Mouse (Mus musculus): ENCODE data around the gene Olfr1131. TPM values are rescaled to one million over a fixed set of nuclear protein-coding genes. Genes with fewer than 3 reads are reported as not detected.

Gene Olfr1131
- not detected in 2 replicates for polyA plus RNA-seq (2021; fragmentation: Nextera tagmentation)
- long read RNA-seq, experiment 1: 0 reads
- long read RNA-seq, experiment 2: 0 reads

GRCm38 (mm10) chr2:87626804-87627203 lies at the start of gene Olfr1131:
Gene Olfr1131, plus strand, starts transcription at chr2:87627104.

GRCm38 (mm10) chr2:87605912-87606311 lies 21.0 kb upstream of the Olfr1131 start, which contains the start of gene Olfr1130:
Gene Olfr1130, plus strand, starts transcription at chr2:87606212.

GRCm38 (mm10) chr2:87637435-87637834 lies 10.5 kb downstream of the Olfr1131 start, which contains the start of gene Olfr1132:
Gene Olfr1132, minus strand, starts transcription at chr2:87637535.

DNA sequence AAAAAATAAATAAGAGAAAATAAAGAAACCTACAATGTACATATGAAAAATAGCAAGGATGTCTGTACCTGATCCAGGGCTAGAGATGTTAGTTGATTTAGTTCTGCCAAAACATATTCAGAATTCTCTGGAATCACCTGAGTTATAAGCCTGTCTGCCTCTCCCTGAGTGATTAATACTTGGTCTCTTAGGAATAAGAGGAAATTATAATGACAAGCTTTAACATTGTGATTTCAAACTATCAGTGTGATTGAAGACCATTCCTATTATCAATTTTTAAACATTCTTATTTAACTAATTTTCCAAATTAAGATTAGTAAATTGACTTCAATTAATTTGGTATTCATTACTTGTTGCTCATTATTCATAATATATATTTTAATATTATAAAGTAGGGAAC lies 20.4 kb downstream of the Olfr1131 start, which contains the start of gene Olfr1133:
Olfr1133 (minus strand) TSS at position 101 of the 400 bp plus-strand sequence.

DNA sequence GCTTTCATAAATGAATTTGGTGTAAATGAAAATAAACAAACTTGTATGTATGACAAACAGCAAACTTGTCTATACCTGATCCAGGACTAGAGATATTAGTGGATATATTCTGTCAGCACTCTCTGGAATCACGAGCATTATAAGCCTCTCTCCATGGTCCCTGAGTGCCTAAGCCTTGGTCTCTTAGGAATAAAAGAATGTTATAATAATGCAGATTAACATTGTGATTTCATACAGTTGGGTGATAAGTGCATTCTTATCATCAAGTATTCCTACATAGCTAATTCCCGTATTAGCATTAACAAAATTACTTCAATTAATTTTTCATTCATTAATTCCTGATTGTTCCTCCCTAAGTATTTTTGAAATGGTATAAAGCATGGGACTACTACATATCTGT lies 31.5 kb downstream of the Olfr1131 start, which contains the start of gene Olfr1134:
Olfr1134 (minus strand) TSS at position 101 of the 400 bp plus-strand sequence.

DNA sequence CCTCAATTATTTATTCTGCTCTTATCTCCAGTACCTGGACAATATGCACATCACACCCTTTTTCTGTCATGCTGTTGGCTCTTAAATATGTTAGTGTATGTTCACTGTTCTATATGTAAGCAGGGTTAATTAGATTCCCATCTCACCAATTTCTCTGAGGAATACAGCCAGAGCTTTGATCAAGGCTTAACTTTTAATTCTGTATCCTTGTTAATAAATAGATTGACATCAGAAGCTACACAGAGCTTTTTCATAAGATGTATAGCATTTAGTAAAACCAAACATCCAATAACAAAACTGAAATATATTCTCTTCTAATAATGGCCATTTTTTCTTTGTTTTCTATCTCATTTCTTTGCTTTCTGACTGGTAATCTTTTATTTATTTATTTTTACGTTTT lies 46.7 kb downstream of the Olfr1131 start, which contains the start of gene Olfr1135:
Olfr1135 (minus strand) TSS at position 101 of the 400 bp plus-strand sequence.

Other genes starting within 250 kb of the Olfr1131 start
- gene Olfr1122, start 241.3 kb upstream of the Olfr1131 start, polyA plus RNA-seq (2021; fragmentation: Nextera tagmentation): not detected in 2 replicates
- not detected in 2 replicates for gene Olfr1123, start 210.5 kb upstream of the Olfr1131 start, polyA plus RNA-seq (2021; fragmentation: Nextera tagmentation)
- gene Olfr1124, start 196.8 kb upstream of the Olfr1131 start, polyA plus RNA-seq (2021; fragmentation: Nextera tagmentation): 0.09 and 0.18 TPM in 2 replicates
- gene Olfr1126, start 173.1 kb upstream of the Olfr1131 start, polyA plus RNA-seq (2021; fragmentation: Nextera tagmentation): not detected in 2 replicates
- not detected in 2 replicates for gene Pramel7, start 130.0 kb upstream of the Olfr1131 start, polyA plus RNA-seq (2021; fragmentation: Nextera tagmentation)
- not detected in 2 replicates for gene Pramel6, start 120.5 kb upstream of the Olfr1131 start, polyA plus RNA-seq (2021; fragmentation: Nextera tagmentation)
- gene Olfr153, start 95.3 kb upstream of the Olfr1131 start, polyA plus RNA-seq (2021; fragmentation: Nextera tagmentation): not detected in 2 replicates
- not detected in 2 replicates for gene Olfr1128, start 81.6 kb upstream of the Olfr1131 start, polyA plus RNA-seq (2021; fragmentation: Nextera tagmentation)
- not detected in 2 replicates for gene Olfr1129, start 53.2 kb upstream of the Olfr1131 start, polyA plus RNA-seq (2021; fragmentation: Nextera tagmentation)
- gene Olfr1130, start 20.9 kb upstream of the Olfr1131 start, polyA plus RNA-seq (2021; fragmentation: Nextera tagmentation): not detected in 2 replicates
- not detected in 2 replicates for gene Olfr1132, start 10.4 kb downstream of the Olfr1131 start, polyA plus RNA-seq (2021; fragmentation: Nextera tagmentation)
- not detected in 2 replicates for gene Olfr1133, start 20.3 kb downstream of the Olfr1131 start, polyA plus RNA-seq (2021; fragmentation: Nextera tagmentation)
- not detected in 2 replicates for gene Olfr1134, start 31.4 kb downstream of the Olfr1131 start, polyA plus RNA-seq (2021; fragmentation: Nextera tagmentation)
- gene Olfr1135, start 46.6 kb downstream of the Olfr1131 start, polyA plus RNA-seq (2021; fragmentation: Nextera tagmentation): not detected in 2 replicates
- gene Olfr1136, start 66.8 kb downstream of the Olfr1131 start, polyA plus RNA-seq (2021; fragmentation: Nextera tagmentation): not detected in 2 replicates
- gene Olfr1137, start 86.1 kb downstream of the Olfr1131 start, polyA plus RNA-seq (2021; fragmentation: Nextera tagmentation): not detected in 2 replicates
- not detected in 2 replicates for gene Olfr1138, start 112.9 kb downstream of the Olfr1131 start, polyA plus RNA-seq (2021; fragmentation: Nextera tagmentation)
- gene Olfr1140, start 116.6 kb downstream of the Olfr1131 start, polyA plus RNA-seq (2021; fragmentation: Nextera tagmentation): not detected in 2 replicates
- not detected in 2 replicates for gene Olfr1141, start 126.9 kb downstream of the Olfr1131 start, polyA plus RNA-seq (2021; fragmentation: Nextera tagmentation)
- gene Olfr152, start 152.4 kb downstream of the Olfr1131 start, polyA plus RNA-seq (2021; fragmentation: Nextera tagmentation): not detected in 2 replicates
- gene Olfr1143, start 173.5 kb downstream of the Olfr1131 start, polyA plus RNA-seq (2021; fragmentation: Nextera tagmentation): not detected in 2 replicates
- not detected in 2 replicates for gene Olfr1145, start 182.7 kb downstream of the Olfr1131 start, polyA plus RNA-seq (2021; fragmentation: Nextera tagmentation)
- gene Olfr1148, start 203.4 kb downstream of the Olfr1131 start, polyA plus RNA-seq (2021; fragmentation: Nextera tagmentation): not detected in 2 replicates
- gene Olfr1150-ps1, start 216.9 kb downstream of the Olfr1131 start, polyA plus RNA-seq (2021; fragmentation: Nextera tagmentation): not detected in 2 replicates
- not detected in 2 replicates for gene Olfr1151, start 228.8 kb downstream of the Olfr1131 start, polyA plus RNA-seq (2021; fragmentation: Nextera tagmentation)
- not detected in 2 replicates for gene Olfr1152, start 239.4 kb downstream of the Olfr1131 start, polyA plus RNA-seq (2021; fragmentation: Nextera tagmentation)

All from layer of hippocampus, adult 6 months (tissue).